Mouse (Mus musculus): ENCODE measurements around the gene Tmem178b. TPM values are rescaled to one million over a fixed set of nuclear protein-coding genes. Genes with fewer than 3 reads are reported as not detected.

Gene Tmem178b
- polyA plus RNA-seq, 1 experiment from 2014 or later, result 0.24 TPM

- no peaks in the 10 kb centered on the region for H3K27me3 ChIP-seq (ENCODE audit: control insufficient read depth, insufficient read depth, low read length)
- no peak overlapping the region for H3K27ac ChIP-seq (ENCODE audit: low read length)
- H3K4me2 ChIP-seq (ENCODE audit: low read depth, low read length), result no peak overlapping the region
- H3K4me1 ChIP-seq (ENCODE audit: control insufficient read depth, insufficient read depth, low read length), result no peaks in the 10 kb centered on the region
- no peak overlapping the region for H3K9ac ChIP-seq (ENCODE audit: low read length)
- H3K4me3 ChIP-seq (ENCODE audit: low read length), result no peak overlapping the region
- WGBS, result 91% methylated on average over 17 of the region's 17 CpGs
- H3K9me3 ChIP-seq (replicated peaks; ENCODE audit: control insufficient read depth, low read length), result no peaks in the 10 kb centered on the region
- no peak for ATAC-seq (replicated peaks; ENCODE audit: extremely low read depth, insufficient read depth, low FRiP score)
- no peaks in the 10 kb centered on the region for H3K36me3 ChIP-seq (ENCODE audit: control insufficient read depth, insufficient read depth)
Observed at GRCm38 (mm10) chr6:40247398-40247946, 374.4 kb downstream of the Tmem178b start.

- Histone ChIP-seq H3K27ac (ENCODE audit: low read length) (no peak overlapping the region), H3K36me3 (ENCODE audit: control insufficient read depth, insufficient read depth) (no peaks in the 10 kb centered on the region), H3K4me2 (ENCODE audit: low read depth, low read length) (no peak overlapping the region), H3K9me3 (replicated peaks; ENCODE audit: control insufficient read depth, low read length) (no peaks in the 10 kb centered on the region), H3K4me1 (ENCODE audit: control insufficient read depth, insufficient read depth, low read length) (no peaks in the 10 kb centered on the region), H3K9ac (ENCODE audit: low read length) (no peak overlapping the region), H3K27me3 (ENCODE audit: control insufficient read depth, insufficient read depth, low read length) (no peaks in the 10 kb centered on the region), H3K4me3 (ENCODE audit: low read length) (no peak overlapping the region)
- ATAC-seq (replicated peaks; ENCODE audit: extremely low read depth, insufficient read depth, low FRiP score), result no peak
Observed at GRCm38 (mm10) chr6:40249939-40250338, 376.9 kb downstream of the Tmem178b start.

- H3K27ac ChIP-seq (ENCODE audit: low read length), result no peak overlapping the region
- no peak for ATAC-seq (replicated peaks; ENCODE audit: extremely low read depth, insufficient read depth, low FRiP score)
- H3K4me1 ChIP-seq (ENCODE audit: control insufficient read depth, insufficient read depth, low read length), result no peaks in the 10 kb centered on the region
- H3K4me3 ChIP-seq (ENCODE audit: low read length), result no peak overlapping the region
- no peak overlapping the region for H3K9ac ChIP-seq (ENCODE audit: low read length)
- no peaks in the 10 kb centered on the region for H3K27me3 ChIP-seq (ENCODE audit: control insufficient read depth, insufficient read depth, low read length)
- H3K36me3 ChIP-seq (ENCODE audit: control insufficient read depth, insufficient read depth), result no peaks in the 10 kb centered on the region
- H3K9me3 ChIP-seq (replicated peaks; ENCODE audit: control insufficient read depth, low read length), result no peaks in the 10 kb centered on the region
- WGBS, result 92% methylated on average over 1 of the region's 1 CpGs
- no peak overlapping the region for H3K4me2 ChIP-seq (ENCODE audit: low read depth, low read length)
Observed at GRCm38 (mm10) chr6:40263687-40264086, 390.6 kb downstream of the Tmem178b start.

GRCm38 (mm10) chr6:40300707-40301106, 427.6 kb downstream of the Tmem178b start:
- WGBS, result 63% methylated on average over 5 of the region's 5 CpGs
- H3K9ac ChIP-seq (ENCODE audit: low read length), result no peak overlapping the region
- H3K4me2 ChIP-seq (ENCODE audit: low read depth, low read length), result no peak overlapping the region
- H3K27me3 ChIP-seq (ENCODE audit: control insufficient read depth, insufficient read depth, low read length), result no peaks in the 10 kb centered on the region
- H3K36me3 ChIP-seq (ENCODE audit: control insufficient read depth, insufficient read depth), result no peaks in the 10 kb centered on the region
- H3K9me3 ChIP-seq (replicated peaks; ENCODE audit: control insufficient read depth, low read length), result no peaks in the 10 kb centered on the region
- no peaks in the 10 kb centered on the region for H3K4me1 ChIP-seq (ENCODE audit: control insufficient read depth, insufficient read depth, low read length)
- H3K4me3 ChIP-seq (ENCODE audit: low read length), result no peak overlapping the region
- H3K27ac ChIP-seq (ENCODE audit: low read length), result no peak overlapping the region
- no peak for ATAC-seq (replicated peaks; ENCODE audit: extremely low read depth, insufficient read depth, low FRiP score)

- Histone ChIP-seq H3K4me2 (ENCODE audit: low read depth, low read length) (no peak overlapping the region), H3K4me1 (ENCODE audit: control insufficient read depth, insufficient read depth, low read length) (no peaks in the 10 kb centered on the region), H3K9ac (ENCODE audit: low read length) (no peak overlapping the region), H3K27ac (ENCODE audit: low read length) (no peak overlapping the region), H3K4me3 (ENCODE audit: low read length) (no peak overlapping the region), H3K36me3 (ENCODE audit: control insufficient read depth, insufficient read depth) (no peaks in the 10 kb centered on the region), H3K27me3 (ENCODE audit: control insufficient read depth, insufficient read depth, low read length) (no peaks in the 10 kb centered on the region), H3K9me3 (replicated peaks; ENCODE audit: control insufficient read depth, low read length) (no peaks in the 10 kb centered on the region)
- ATAC-seq (replicated peaks; ENCODE audit: extremely low read depth, insufficient read depth, low FRiP score), result no peak
- WGBS, result 11% methylated on average over 6 of the region's 6 CpGs
Observed at GRCm38 (mm10) chr6:40303379-40303778, 430.3 kb downstream of the Tmem178b start.

Other genes starting within 250 kb of the Tmem178b start
- gene Braf, start 147.8 kb upstream of the Tmem178b start, polyA plus RNA-seq (2015; fragmentation: Nextera tagmentation; extraction: Ambion mirVana), result 9.7 and 10.4 TPM in 2 replicates
- 154 and 165 TPM in 2 replicates for gene Mrps33, start 62.3 kb upstream of the Tmem178b start, polyA plus RNA-seq (2015; fragmentation: Nextera tagmentation; extraction: Ambion mirVana)

Data from heart, embryonic 16.5 days (tissue).